Mouse (Mus musculus): ENCODE data around the gene Fyn.

Fyn gene

DNA sequence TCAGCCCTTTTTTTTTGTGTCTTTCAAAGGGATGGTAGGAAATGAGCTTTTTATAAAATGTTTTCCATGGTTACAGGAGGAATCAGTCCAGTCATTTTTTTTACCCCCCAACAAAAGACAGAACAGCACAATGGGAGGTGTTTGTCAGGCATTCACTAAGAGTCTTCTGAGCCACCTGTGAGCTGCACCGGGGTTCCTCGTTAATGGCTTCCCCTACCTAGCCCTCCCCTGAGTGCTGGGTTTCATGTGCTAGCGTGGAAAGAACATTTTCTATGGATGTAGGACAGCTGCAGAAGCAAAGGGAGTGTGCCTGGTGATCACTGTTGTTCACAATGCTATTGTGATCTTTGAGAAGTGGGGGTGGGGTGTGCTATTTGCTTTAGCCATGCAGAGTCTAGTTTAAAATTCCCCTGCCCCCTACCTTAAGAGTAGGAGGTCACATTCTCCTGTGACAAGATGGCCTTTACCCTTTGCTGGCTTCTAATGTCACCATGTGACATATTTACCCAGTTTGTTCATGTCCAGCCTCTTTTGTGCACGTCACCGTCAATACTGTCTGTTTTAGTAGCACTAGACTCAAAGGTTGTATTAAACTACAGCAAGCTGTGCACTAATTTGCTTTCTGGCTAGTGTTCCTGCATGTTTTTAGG, 11.2 kb downstream of the Fyn start:
- DNase-seq: no peak

DNA sequence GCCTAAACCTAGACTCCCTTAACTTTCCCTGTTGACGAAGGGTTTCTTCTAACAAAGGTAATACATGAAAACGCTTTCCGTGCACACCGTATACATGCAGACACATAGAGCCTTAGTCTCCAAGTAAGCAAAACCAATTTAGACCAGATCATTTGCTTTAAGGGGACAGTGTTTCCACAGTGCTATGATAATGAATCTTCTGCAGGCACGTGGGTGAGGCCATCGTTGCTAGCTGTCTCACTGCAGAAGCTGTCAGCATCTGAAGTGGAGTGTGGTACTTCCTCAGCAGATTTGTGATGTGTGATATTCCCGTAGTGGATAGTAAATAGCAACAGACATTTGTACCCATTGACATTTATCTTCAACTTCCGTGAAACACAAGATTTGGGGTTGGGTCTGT, 16.6 kb downstream of the Fyn start:
- no peak for DNase-seq

DNA sequence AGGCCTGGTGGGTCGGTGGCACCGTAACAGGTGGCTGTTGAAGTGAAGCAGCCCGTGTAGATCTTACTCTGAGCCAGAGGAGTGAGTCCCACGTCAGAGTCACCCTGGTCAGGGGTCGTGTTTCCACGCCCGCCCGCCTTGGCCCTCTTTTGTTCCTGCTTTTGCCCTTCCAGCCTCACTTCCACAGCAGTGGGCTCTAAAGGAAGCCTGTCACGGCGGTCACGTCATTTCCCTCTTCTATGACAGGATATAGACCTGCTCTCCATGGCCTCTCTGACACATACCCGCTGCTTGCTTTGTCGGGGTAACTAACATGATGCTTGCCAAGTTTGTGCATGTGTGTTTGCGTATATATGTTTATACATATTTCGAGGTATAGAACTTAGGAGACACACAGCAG, 17.5 kb downstream of the Fyn start:
- DNase-seq: no peak

DNA sequence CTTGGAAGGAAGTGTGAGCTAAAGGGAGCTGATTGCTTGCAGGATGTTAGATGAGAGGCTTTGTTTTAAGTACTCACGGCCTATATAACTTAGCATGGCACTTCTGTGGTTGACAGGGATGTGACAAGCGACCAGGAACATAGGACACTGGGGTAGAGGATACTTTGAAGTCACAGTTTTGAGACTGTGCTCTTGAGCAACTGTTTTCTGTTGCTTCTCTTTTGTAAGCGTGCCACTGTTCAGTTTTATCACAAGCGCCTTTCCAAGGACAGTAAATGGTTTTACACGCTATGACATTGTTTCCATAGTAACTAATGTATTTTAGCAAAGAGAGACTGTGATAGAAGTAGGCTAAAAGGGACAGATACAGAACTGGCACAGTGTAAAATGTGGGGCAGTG, 18.4 kb downstream of the Fyn start:
- DNase-seq: no peak

DNA sequence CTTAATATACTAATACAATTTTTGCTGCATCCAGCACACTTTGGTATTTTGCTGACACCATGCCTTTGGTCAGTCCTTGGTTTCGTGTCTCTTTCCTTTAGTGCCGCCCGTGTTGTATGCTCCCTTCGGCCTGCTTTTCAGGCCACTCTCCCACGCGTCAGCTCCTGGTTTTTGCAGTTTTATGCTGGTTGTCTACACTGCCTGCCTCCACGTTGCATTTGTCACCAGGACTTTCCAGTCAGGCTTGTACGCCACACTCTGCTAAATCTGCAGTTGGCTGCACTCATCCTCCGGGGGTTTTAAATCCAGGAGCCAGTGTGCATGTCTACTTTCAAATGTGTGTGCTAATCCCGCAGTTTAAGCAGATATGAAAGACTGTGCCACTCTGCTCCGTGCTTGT, 18.9 kb downstream of the Fyn start:
- no peak for DNase-seq

DNA sequence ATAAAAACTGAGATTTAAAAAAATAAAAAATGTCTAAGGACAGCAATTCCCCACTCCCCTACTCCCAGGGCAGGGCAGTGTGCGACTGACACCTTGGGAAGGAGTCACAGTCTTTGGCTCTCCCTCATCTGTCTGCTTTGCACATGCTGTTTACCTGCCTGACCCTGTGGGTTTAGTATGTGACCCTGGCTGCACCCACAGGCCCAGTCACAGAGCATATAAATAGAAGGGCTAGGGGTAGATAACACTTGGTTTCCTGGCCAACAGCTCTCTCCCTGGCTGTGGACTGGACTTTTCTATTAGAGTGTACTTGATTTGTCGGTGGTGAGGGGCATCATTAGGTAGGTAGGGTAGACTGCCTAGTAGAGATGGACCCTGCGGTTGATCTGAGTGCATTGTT, 19.5 kb downstream of the Fyn start:
- DNase-seq: no peak

DNA sequence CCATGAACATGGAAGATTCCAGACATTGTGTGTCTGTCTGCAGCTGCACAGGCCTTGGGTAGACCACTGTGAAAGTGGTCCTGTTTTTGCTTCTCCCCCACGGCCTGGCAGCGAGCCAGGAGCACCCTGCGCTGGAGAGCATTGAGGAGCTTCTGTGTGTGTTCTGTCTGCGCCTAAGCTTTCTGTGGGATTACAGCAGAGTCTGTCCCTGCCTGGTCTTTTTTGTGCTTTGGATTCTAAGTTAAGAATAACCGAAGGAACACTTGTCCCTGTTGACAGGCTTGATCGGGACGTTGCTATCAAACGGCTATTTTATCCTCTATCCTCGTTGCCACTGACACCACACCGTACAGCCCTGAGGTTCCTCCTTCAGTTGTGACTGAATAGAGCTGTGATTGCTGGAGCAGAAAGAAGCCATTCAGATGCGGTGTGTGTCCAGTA, 20.8 kb downstream of the Fyn start:
- peak; percentile 20 for DNase-seq

DNA sequence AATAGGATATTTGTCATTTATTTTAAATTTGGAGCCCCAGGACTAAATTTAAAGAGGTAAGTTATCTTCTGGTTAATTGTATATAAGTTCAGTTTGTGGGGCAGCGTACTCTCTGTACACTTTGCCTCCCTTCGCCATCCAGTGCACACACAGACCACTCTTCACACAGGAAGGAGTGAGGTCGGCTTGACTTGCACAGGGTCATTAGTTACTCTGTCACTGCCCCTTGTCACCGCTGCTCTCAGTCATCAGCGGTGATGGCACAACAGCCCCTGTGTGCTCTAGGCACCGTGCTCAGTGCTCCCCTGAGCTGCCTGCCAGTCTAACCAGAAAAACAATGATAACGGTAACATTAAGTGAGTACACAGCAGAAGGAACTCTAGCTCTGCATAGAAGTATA, 21.9 kb downstream of the Fyn start:
- no peak for DNase-seq

DNA sequence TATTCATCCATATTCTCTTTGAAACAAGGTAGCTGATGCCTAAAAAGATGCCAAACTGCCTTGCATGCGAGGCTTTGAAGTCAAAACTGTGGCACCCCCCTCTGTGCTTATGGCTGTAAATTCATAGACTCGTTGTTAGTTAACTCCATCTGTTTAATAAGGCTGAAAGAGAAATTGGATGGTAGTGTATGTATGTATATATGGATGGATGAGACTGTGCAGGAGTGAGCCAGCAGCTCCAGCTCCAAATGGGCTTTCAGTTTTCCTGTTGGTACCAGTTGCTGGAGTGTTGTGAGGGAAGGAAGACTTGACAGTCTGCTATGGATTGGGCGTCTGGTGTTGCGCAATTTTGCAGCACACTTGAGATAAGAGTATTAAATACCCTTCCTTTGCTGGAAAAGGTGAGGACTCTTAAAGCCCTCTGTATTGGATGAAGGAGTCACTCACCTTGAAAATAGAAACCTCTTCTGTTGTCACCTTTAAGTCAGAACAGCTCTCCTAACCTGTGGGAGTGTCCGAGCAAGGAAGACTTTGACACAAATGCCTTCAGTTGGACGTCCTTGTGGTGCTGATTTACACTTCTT, 24.3 kb downstream of the Fyn start:
- DNase-seq: no peak

DNA sequence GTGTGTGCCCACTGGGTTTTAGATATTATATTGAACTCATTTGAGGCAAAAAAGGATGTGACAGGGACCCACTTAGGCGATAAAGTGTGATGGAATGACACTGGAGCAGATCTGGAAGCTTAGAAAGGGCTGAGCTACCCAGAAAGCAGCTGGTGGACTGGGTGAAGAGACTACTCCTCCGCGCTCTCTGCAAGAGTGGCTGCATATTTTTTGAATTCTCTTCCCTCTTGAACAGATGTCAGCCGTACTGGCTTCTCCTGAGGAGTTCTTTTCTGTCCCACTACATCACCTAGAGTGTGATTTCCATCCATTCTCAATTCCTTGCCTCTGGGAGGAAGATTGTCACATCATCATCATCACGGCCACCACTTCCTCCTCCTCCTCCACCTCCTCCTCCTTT, 26.9 kb downstream of the Fyn start:
- DNase-seq: no peak

DNA sequence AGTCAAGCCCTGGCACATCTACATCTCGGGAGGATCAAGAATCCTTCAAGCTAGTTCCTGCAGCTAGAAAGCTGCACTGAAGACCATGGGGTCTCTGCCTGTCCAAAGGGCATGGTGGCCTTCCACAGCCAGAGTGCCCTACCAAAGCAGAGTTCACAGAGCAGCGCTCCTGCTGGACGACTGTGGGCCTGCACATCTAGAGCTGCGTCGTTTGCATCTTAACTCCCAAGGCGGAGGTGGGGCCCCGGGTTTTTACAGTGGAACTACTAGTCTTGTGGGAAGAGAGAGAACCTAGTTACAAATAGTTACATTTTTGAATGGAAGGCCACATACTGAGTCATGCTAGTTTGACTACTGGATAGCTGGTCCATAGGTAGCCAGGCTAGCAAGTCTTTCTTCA, 30.3 kb downstream of the Fyn start:
- no peak for DNase-seq

DNA sequence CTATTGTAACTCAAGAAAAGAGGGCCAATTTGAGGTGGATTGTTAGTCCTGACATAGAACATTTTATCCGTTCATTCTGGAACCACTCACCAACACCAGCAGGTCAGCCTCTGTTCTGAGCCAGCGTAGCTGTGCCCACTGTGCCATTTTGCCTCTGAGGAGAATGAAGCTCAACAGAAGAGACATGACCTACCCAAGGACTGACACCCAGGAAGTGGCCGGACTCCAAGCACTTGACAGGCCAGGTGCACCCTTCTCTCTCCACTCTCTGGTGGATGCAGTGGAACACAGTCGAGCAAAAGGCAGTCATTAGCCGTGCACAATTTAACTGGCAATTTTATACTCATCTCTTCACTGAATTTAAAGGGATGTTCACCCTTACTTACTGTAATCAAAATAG, 31.5 kb downstream of the Fyn start:
- no peak for DNase-seq

DNA sequence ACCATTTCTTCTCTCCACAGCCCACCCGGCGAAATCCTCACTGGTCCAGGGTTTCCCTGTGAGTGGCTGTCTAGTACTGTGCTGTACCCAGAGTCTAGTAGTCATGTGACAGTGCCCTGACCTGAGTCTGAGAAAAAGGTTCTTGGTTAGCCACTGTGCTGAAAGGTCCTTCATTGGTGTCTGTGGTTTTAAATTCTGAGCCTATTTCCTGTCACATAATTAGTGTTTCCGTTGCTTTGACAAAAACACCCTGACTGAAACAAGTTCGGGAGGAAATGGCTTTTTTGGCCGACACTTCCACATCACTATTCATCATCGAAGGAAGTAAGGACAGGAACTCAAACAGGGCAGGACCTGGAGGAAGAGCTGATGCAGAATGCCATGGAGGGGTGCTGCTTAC, 33.8 kb downstream of the Fyn start:
- no peak for DNase-seq

DNA sequence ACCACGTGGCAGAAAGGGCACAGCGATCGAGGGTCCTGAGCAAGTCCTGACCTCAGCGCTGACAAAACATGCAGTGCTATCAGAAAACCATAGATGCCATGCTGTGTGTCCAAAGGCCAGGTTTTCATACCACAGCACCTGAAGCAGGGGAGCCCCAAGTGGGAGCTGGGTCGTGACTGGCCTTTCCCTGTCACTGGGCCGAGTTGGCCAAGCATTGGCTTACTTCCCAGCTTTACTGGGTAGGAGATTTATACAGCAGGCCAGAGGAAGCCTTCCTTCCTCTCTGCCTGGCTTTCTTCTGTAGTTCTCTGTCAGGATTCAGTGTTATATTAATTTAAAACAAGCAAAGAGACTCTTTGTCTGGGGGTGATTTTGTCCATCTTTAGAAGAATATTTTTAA, 35.1 kb downstream of the Fyn start:
- no peak for DNase-seq

DNA sequence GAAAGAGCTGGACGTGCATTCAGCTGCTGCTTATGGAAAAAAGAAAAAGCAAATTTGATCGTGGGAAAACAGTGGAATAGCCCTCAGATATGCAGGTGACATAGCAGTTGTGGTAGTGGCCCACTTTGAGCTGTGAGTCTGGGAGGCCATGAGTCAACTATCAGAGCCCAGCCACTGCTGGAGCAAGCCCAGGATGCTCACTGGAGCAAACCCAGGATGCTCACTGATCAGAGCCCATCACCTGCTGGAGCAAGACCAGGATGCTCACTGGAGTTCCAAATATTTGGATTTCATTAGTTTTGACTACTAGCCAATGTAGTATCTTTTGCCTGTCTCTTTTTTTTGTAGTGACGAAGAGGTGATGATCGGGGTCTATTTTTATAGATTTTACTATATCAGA, 35.5 kb downstream of the Fyn start:
- DNase-seq: no peak

DNA sequence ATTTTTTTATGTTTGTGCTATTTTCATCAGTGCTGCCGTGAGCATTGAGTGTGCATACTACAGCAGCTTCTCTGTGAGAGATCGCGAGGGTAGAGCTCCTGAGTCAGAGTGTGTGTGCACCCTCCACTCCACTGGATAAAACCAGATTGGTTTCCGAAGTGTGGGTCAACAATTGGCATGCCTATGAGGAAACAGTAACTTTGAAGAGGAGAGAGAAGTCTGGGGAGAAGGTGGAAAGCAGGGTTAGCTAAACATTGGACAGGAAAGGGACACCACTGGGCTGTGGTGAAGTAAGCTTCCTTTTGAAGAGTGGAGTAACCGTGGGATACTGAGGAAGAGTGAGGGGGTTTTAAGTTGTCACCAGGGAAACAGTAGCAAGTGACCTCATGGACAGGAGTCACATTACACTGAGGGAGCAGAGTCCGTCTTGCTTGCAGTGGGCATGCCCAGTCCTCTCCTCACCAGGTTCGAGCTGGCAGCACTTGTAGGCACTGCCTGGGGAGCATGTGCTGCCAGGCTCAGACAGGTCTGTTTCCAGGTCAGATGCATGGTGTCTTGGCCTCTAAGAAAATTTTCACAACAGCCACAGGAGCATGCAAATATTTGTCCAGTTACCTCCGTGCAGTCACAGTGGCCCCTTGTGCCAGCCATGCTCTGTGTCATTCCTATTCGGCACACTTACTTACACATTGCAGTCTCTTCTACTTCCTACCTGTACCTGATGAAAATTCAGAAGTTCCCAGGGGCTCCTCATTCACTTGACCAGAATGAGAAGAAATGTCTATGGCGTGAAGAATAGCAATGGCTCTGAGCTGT, 37.5 kb downstream of the Fyn start:
- DNase-seq: no peak

DNA sequence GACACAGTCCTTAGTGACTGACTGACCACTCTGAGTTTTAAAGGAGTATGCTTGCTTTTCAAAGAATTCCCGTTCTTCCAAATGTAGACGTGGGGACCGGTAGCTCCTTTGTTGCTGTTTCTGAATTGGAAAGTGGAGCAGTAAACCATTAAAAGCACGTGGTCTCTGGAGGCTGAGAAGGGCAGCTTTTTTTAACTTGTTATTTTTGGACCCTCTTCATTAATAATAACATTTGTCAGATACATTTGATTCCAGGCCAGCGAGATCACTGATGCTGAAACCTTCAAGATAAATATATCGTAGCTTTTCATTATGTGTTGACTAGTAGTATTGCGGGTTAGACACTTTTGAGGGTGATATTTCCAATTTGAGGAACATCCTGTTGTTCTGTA, 38.1 kb downstream of the Fyn start:
- DNase-seq: no peak

DNA sequence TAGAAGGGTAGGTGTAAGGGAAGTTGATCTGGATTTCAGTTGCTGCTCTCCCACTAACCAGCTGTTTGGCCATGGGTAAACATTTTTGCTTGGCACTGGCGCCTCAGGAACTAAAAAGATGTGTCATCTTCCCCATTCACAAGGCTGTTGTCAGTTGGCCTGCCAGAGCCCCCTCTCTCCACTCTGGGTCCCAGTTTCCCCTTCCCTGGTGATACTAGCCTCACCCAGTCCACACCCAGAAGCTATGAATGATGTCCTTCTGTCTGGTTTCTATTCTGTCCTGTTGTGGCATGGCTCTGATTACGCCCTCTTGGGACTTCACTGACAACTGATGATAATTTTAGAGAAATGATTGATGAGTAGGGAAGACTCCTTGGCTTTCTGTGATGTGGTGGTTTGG, 38.9 kb downstream of the Fyn start:
- DNase-seq: no peak

DNA sequence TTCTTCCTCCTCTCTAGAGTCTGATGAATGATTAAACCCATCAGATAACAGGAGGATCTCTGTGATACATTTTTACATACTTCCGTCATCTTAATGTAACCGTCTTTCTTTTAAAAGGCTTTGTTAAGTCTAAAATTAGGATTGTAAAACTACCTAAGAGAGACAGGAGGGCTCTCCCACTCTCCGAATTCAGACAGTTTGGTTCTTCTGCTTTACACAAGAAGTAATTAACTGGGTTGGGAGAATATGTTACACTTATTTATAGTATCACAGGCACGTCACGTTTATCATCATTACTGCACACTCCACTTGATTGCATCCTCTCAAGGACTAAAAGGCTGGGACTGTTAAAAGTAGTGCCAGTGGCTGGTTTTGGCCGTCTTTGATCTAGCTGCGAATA, 40.9 kb downstream of the Fyn start:
- DNase-seq: no peak

DNA sequence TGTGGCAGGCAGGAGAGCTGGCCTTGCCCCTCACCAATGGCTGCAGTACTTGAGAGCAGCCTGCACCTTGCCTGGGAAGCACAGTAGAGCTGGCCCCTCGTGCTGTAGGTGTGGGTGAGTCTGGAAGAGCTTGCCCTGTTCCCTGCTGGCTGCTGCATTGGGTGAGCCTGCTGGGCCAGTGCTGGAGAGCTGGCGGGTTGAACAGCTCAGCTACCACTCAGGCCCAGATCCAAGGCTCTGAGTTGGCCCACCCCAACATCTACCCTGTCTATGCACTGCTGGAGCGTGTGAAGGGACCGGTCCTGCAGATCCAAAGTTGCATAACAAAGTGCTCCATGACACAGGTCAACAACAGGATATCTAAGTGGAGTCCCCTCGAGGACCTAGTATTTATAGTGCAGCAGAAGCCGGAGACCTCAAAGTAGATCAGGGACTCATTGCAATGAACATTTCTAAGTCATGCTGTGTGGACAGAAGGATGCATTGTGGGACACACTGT, 41.5 kb downstream of the Fyn start:
- no peak for DNase-seq

DNA sequence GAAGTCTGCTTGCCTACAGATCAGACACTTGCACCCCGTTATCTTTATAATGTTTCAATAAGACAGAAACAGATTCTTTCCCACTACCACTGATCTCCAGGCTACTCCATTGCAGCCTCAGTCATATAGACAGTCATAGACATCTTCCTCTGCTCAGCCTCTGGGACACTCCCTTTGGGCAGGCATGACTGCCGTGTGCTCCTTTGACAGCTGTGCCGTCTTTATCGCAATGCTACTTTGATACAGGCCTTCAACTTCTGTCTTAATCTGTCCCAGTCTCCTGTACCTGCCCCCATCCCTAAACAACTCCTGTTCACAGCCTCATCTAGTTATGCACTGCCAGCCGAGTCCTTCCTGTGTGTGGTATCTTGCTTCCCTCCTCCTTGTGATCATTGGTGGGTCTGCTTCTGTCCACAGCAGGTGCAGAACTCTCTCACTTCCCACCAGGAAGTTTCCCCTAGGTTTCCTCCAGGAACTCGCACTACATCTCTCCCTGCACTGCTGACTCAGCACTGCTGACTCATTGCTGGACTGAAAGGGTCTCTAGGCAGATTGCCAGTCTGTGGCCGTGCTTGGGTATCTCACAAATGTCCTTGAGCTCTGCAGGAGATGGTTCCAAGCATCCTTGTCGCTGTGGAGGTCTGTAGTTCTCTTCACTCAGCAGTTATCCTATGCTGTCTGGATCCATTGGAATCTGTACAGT, 43.4 kb downstream of the Fyn start:
- no peak for DNase-seq

DNA sequence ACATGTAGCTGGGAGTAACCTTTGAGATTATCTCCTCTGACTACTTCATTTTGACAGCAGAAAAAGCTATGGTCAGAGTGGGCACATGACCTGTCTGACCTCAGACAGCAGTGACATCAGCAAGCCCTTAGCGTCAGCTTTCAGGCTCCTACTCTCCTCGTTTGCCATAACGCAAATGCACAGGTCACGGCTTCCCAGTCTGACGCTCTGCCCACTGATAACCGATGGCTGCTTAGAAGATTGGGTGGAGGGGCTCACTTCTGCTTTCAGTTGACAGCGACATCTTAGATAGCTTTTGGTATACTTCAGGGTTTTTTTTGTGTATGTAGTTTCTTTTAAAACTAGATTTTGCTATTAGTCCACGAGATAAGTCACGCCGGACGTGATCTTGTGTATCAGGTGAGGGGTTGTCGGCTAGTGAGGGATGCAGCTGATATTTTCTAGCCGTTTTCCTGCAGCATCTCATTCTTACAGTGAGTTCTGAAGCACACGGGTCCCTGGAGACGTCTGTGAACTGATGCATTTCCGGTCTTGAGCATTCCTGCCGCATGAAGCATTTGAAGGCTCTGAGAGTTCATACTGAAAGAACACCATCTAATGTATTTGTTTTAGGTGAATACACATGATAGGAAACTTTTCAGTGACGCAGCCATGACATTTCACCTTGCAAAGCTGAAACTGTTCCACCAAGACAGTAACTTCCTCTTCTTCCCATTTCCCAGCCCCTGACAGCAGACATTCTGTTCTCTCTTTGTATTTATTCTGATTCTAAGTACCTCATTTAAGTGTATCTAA, 44.4 kb downstream of the Fyn start:
- DNase-seq: no peak

DNA sequence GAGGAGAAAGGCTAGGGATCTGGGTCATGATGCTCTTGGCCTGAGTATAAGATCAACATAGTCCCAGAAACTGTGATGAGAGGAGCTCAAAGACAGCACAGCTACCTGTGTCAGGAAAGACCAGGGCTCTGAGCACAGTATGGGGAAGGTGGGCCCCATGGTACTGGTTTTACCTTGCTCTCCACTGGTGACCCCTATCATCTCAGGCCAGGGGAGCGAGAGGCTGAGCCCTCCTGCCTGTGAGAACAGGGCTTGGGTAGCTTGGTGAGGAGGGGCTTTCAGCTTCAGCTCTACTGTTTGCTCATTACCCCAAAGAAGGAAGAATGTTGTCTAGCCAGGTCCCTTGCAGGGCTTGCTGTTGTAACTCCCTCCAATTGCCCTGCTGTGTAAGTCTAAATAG, 45.4 kb downstream of the Fyn start:
- no peak for DNase-seq

Measured in layer of hippocampus, adult 9-11 months (tissue).